Mouse (Mus musculus) heart, adult 2 months (tissue): ENCODE measurements around the gene D430041D05Rik. TPM values are rescaled to one million over a fixed set of nuclear protein-coding genes. Genes with fewer than 3 reads are reported as not detected.

Experiments
- DNase-seq, 2 experiments: peaks; one replicate each; pipeline ENCODE4 v3.0.0; 2021
- H3K27ac ChIP-seq: fragments of 200-600 bp; 2 replicates; pipeline ENCODE4 v1.8.1; 2022
- H3K27me3 ChIP-seq: fragments of 200-500 bp; 2 replicates; pipeline ENCODE4 v1.6.1; 2012; ENCODE audit warnings: mild to moderate bottlenecking, low read length, inconsistent platforms, mixed read lengths; ENCODE audit not compliant: control insufficient read depth, insufficient read depth
- H3K36me3 ChIP-seq: fragments of 200-500 bp; 2 replicates; pipeline ENCODE4 v1.6.1; 2012; ENCODE audit warnings: low read length, inconsistent platforms; ENCODE audit not compliant: control insufficient read depth, insufficient read depth
- H3K4me1 ChIP-seq: fragments of 200-500 bp; 2 replicates; pipeline ENCODE4 v1.6.1; 2011; ENCODE audit warnings: low read length; ENCODE audit not compliant: control insufficient read depth, insufficient read depth
- H3K4me3 ChIP-seq: fragments of 200-600 bp; 2 replicates; pipeline ENCODE4 v1.8.1; 2022
- H3K79me2 ChIP-seq: fragments of 200-500 bp; replicated peaks from 2 replicates; pipeline ENCODE4 v1.6.1; 2012; ENCODE audit warnings: mild to moderate bottlenecking, inconsistent platforms, low read length, moderate library complexity, mixed read lengths; ENCODE audit not compliant: control insufficient read depth, insufficient read depth
- H3K9ac ChIP-seq: fragments of 200-500 bp; 2 replicates; pipeline ENCODE4 v1.6.1; 2012; ENCODE audit warnings: low read depth, mild to moderate bottlenecking, control low read depth, inconsistent platforms, low read length, mixed read lengths
- CTCF ChIP-seq: fragments of 200-600 bp; IDR thresholded peaks from 2 replicates; pipeline ENCODE4 v1.8.1; 2022; ENCODE audit warnings: antibody characterized with exemption, mild to moderate bottlenecking, moderate library complexity
- EP300 ChIP-seq: fragments of 200-500 bp; IDR thresholded peaks from 2 replicates; pipeline ENCODE4 v1.6.1; 2011; ENCODE audit warnings: low read depth, low read length, control low read depth; ENCODE audit not compliant: insufficient read depth
- POLR2A ChIP-seq: fragments of 200-500 bp; IDR thresholded peaks from 2 replicates; pipeline ENCODE4 v1.6.1; 2011; ENCODE audit warnings: mild to moderate bottlenecking, low read depth, low read length, control low read depth; ENCODE audit not compliant: insufficient read depth
- WGBS: fragments of 180-500 bp; shearing (Covaris S2); methylation state at CpG from one replicate; pipeline ENCODE4 v1.1.7; 2018; 5-methylcytosine and 5-hydroxymethylcytosine counted together
- intact Hi-C: fragments of 180-260 bp; cut with DNase I; formaldehyde crosslinking; loops from one replicate; pipeline ENCODE4 v1.15.1; 2025
- polyA plus RNA-seq: library from polyadenylated mRNA; depleted of rRNA; stranded (reverse); fragments of >200 nt; gene quantifications from 2 replicates; pipeline ENCODE4 v1.2.3, GENCODE M21; 2012
- total RNA-seq, 2 experiments: library from RNA; stranded (reverse); gene quantifications; 2 replicates each; pipeline ENCODE4 v1.2.3; 2021

The D430041D05Rik gene
- total and polyA plus RNA-seq, 3 experiments, result 0.02 to 0.08 (median 0.05) TPM

DNA sequence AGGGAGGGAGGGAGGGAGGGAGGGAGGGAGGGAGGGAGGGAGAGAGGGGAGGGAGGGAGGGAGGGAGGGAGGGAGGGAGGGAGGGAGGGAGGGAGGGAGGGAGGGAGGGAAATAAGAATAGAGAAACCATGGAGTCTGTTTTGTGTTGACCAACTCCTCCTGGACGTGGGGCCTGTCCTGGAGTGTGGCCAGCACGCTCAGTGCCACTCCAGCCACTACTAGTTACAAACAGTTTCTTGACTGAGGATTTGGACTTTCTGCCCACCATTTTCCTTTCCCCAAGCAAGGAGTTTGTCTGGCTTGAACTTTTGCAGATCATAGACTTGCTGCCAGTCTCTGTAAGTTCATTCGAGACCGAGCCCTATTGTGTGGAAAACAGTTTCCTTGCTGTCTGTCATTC is 37.4 kb upstream of the D430041D05Rik start:
- intact Hi-C loops, result loop anchor here (10.0 kb wide), 2 partner anchors 207 to 367 kb away; partner anchors contain the start of gene Qser1

DNA sequence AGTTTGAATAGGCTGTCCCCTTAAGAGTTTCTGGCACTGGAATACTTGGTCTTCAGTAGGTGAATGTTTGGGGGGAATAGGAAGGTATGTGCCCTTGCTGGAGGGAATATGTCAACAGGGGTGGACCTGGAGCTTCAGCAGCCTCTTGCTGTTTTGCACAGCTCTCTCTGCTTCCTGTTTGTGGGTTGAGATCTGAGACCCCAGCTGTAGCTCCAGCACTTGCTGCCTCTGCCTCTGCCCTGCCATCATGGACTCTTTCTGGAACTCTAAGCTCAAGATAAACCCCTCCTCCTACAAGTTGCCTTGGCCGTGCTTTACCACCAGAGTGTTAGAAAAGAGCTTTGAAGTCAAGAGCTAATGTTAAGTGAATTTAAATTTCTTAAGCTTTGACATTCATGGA is 35.2 kb upstream of the D430041D05Rik start:
- Histone ChIP-seq H3K79me2 (peaks cover 10% of the 10 kb centered on the region), H3K4me1 (peaks cover 19% of the 10 kb centered on the region), H3K27ac (peak overlapping the region; percentile 60; the same call in 1 of the 2 replicates), H3K36me3 (peaks cover 30% of the 10 kb centered on the region), H3K9ac (no peak overlapping the region), H3K4me3 (no peak overlapping the region), H3K27me3 (no peaks in the 10 kb centered on the region)
- DNase-seq, result no peak
- intact Hi-C loops, result loop anchor here (1.0 to 10.0 kb wide), 3 partner anchors 47 to 369 kb away; partner anchors contain the start of gene Qser1
- TF ChIP-seq POLR2A (no peak), CTCF (no peak), EP300 (no peak)
- 40% methylated on average over 1 of the region's 1 CpGs for WGBS

More for the DNA sequence above, 37.4 kb upstream of the D430041D05Rik start:
- Histone ChIP-seq H3K79me2 (peaks cover 11% of the 10 kb centered on the region), H3K9ac (peak overlapping the region; percentile 30; the same call in 1 of the 2 replicates), H3K4me1 (peaks cover 24% of the 10 kb centered on the region), H3K36me3 (peaks cover 43% of the 10 kb centered on the region), H3K4me3 (no peak overlapping the region), H3K27me3 (no peaks in the 10 kb centered on the region), H3K27ac (peak overlapping the region; percentile 80)
- WGBS, result 46% methylated on average over 4 of the region's 4 CpGs
- no peak for DNase-seq
- TF ChIP-seq POLR2A, result no peak
- TF ChIP-seq EP300, result no peak
- no peak for TF ChIP-seq CTCF

DNA sequence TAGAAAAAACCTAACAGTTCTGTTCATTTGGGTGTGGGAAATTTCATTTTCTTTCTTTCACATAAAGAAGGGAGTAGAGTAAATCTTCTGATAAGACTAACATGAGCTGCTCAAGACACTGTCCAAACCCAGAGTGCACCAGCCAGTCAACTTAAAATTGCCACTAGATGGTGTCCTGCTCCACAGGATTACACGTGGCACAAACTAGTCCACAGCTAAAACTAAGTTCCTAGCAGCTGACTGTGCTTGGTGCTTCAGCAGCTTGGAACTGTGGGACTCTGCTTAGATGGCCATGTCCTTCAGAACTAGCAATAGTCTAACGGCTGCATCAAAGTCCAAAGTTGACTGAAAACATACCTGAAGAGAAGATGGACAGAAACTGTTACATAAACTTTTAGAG is 34.0 kb upstream of the D430041D05Rik start:
- H3K27ac ChIP-seq, result peak overlapping the region; percentile 22; the same call in 1 of the 2 replicates
- peaks cover 21% of the 10 kb centered on the region for H3K36me3 ChIP-seq
- 13% methylated on average over 2 of the region's 2 CpGs for WGBS

DNA sequence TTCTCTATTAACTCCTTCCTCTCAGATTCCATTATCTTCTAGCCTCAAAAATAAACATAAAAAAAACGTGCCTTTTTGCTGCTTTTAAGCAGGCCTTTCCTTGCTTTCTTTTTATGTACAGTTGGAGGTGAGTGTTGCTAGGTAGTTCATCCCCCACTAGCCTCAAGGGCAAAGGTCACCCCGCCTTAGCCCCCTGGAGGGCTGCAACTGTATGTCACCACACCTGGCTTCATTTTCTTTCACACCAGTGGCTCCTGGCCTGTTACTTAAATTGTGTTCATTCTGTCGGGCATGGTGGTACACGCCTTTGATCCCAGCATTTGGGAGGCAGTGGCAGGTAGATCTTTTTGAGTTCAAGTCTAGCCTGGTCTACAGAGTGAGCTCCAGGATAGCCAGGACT is 31.5 kb upstream of the D430041D05Rik start:
- intact Hi-C loops, result loop anchor here (5.0 to 10.0 kb wide), 3 partner anchors 145 to 372 kb away; partner anchors contain the start of gene Qser1
- Histone ChIP-seq H3K4me3 (no peak overlapping the region), H3K27ac (no peak overlapping the region), H3K4me1 (no peaks in the 10 kb centered on the region; the same call in 1 of the 2 replicates), H3K27me3 (no peaks in the 10 kb centered on the region), H3K9ac (no peak overlapping the region), H3K36me3 (peaks cover 5% of the 10 kb centered on the region), H3K79me2 (no peaks in the 10 kb centered on the region)
- 76% methylated on average over 4 of the region's 4 CpGs for WGBS
- DNase-seq, result no peak
- no peak for TF ChIP-seq POLR2A
- TF ChIP-seq CTCF, result no peak
- TF ChIP-seq EP300, result no peak

More for the DNA sequence above, 34.0 kb upstream of the D430041D05Rik start:
- Histone ChIP-seq H3K79me2 (peaks cover 6% of the 10 kb centered on the region), H3K4me1 (peaks cover 12% of the 10 kb centered on the region), H3K27me3 (no peaks in the 10 kb centered on the region), H3K9ac (no peak overlapping the region), H3K4me3 (no peak overlapping the region)
- TF ChIP-seq EP300, result peak; percentile 90
- peak; percentile 88 for TF ChIP-seq CTCF
- TF ChIP-seq POLR2A, result no peak
- peak; percentile 58 to 66 for DNase-seq
- intact Hi-C loops, result loop anchor here (1.0 to 10.0 kb wide), 4 partner anchors 130 to 370 kb away; partner anchors contain the start of gene Qser1

DNA sequence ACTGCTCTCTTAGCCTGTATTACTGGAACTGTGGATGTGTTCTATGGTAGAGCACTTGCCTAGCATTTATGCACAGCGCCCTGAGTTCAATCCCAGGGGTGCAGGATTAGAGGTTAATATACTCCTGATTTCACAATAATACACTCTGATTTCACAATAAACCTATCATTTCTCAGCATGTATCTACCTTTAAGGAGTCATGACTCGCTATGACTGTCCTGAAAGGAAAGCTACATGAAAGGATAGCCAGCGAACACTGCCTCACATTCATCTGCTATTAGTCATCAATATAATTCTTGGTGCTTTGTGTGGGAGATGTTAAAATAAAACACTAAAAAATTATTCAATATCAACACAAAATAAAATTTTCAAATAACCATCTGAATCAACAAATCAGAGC is 25.4 kb upstream of the D430041D05Rik start:
- H3K4me3 ChIP-seq, result no peak overlapping the region
- WGBS, result 87% methylated on average over 3 of the region's 3 CpGs
- no peak for DNase-seq
- intact Hi-C loops, result no loop called here
- no peak overlapping the region for H3K9ac ChIP-seq
- no peaks in the 10 kb centered on the region for H3K79me2 ChIP-seq
- no peak overlapping the region for H3K27ac ChIP-seq
- H3K36me3 ChIP-seq, result peaks cover 5% of the 10 kb centered on the region
- no peaks in the 10 kb centered on the region for H3K4me1 ChIP-seq
- no peaks in the 10 kb centered on the region for H3K27me3 ChIP-seq
- no peak for TF ChIP-seq CTCF
- TF ChIP-seq EP300, result no peak
- TF ChIP-seq POLR2A, result no peak

DNA sequence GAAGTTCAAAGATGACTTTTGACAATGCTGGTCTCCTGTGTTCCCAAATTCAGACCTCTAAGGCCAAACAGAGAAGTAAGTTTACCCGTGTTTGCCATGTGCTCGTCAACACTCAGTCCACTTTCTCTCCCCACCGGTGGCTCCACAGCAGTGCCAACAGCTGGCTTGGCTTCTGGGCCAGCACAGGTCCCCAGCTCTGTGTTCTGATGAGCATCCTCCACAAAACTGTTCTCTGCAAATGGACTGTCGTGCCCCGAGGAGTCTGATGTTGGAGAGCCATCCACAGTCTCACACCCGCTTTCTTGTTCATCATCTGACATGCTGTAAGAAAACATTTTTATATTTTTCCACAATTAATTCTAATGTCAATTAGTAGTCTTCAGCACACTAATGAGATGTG is 20.3 kb upstream of the D430041D05Rik start:
- no peak overlapping the region for H3K27ac ChIP-seq
- H3K4me1 ChIP-seq, result no peaks in the 10 kb centered on the region
- TF ChIP-seq EP300 (no peak), CTCF (no peak), POLR2A (no peak)
- no peak overlapping the region for H3K9ac ChIP-seq
- no peak overlapping the region for H3K4me3 ChIP-seq
- no peak for DNase-seq
- H3K27me3 ChIP-seq, result no peaks in the 10 kb centered on the region
- WGBS, result 86% methylated on average over 6 of the region's 6 CpGs
- H3K36me3 ChIP-seq, result peaks cover 9% of the 10 kb centered on the region
- intact Hi-C loops, result no loop called here
- no peaks in the 10 kb centered on the region for H3K79me2 ChIP-seq
